Mouse (Mus musculus) C2C12 (cell line): ENCODE measurements at regions not wholly inside any gene's neighbourhood (a gene's known extent, or its start where the extent isn't known, plus 50 kb on each side); places are given as distances from the start of the nearest gene placed in this dataset.

Experiments used
- CTCF ChIP-seq: IDR thresholded peaks from one replicate; pipeline ENCODE4 v1.5.1; 2011; ENCODE audit not compliant: control insufficient read depth, insufficient read depth, insufficient read length
- FOSL1 ChIP-seq: IDR thresholded peaks from one replicate; pipeline ENCODE4 v1.8.0; 2011; ENCODE audit warnings: mild to moderate bottlenecking, low read length; ENCODE audit not compliant: poor library complexity, insufficient read depth, severe bottlenecking
- MAX ChIP-seq: IDR thresholded peaks from one replicate; pipeline ENCODE4 v1.6.1; 2011; ENCODE audit warnings: mild to moderate bottlenecking, control low read depth

- no peak for TF ChIP-seq CTCF
- TF ChIP-seq MAX, result no peak
- TF ChIP-seq FOSL1, result no peak
Observed at GRCm38 (mm10) chr5:126268592-126268991, 737.0 kb downstream of the Tmem132b start.
